Mouse (Mus musculus) MEL (cell line): Measurements from ENCODE around the gene Cobll1. TPM values are rescaled to one million over a fixed set of nuclear protein-coding genes. Genes with fewer than 3 reads are reported as not detected.

Source experiments
- DNase-seq: peaks from one replicate; pipeline ENCODE4 v3.0.0; 2011; ENCODE audit warnings: low read depth, low spot score
- H3K27ac ChIP-seq: 2 replicates; pipeline ENCODE4 v1.5.1; 2012; ENCODE audit warnings: low read depth, mild to moderate bottlenecking, control low read depth, low read length, moderate library complexity; ENCODE audit not compliant: control insufficient read depth
- H3K27me3 ChIP-seq, 2 experiments: fragments of 150-350 bp in 1 of 2; sonication (generic) in 1 of 2; 2 replicates each; pipeline ENCODE4 v1.6.1; 2012; ENCODE audit warnings: low read length in 2 of 2, mild to moderate bottlenecking in 2 of 2, improper control_type of control experiment in 1 of 2, moderate library complexity in 1 of 2; ENCODE audit not compliant: insufficient read depth in 2 of 2, control insufficient read depth in 1 of 2
- H3K36me3 ChIP-seq, 2 experiments: 2 replicates each; pipeline ENCODE4 v1.6.1; 2012 to 2014; ENCODE audit warnings: low read length in 2 of 2, improper control_type of control experiment in 1 of 2, inconsistent platforms in 1 of 2, mild to moderate bottlenecking in 1 of 2; ENCODE audit not compliant: insufficient read depth in 2 of 2, control insufficient read depth in 1 of 2
- H3K4me1 ChIP-seq, 2 experiments: fragments of 150-350 bp in 1 of 2; sonication (generic) in 1 of 2; 2 replicates each; pipeline ENCODE4 v1.6.1; 2012; ENCODE audit warnings: low read length in 2 of 2, improper control_type of control experiment in 1 of 2, mild to moderate bottlenecking in 1 of 2; ENCODE audit not compliant: insufficient read depth in 2 of 2, control insufficient read depth in 1 of 2
- H3K4me3 ChIP-seq, 2 experiments: fragments of 150-350 bp in 1 of 2; sonication (generic) in 1 of 2; 2 replicates each; pipeline ENCODE4 v1.5.1; 2012; ENCODE audit warnings: low read depth in 2 of 2, low read length in 2 of 2, mild to moderate bottlenecking in 2 of 2, moderate library complexity in 2 of 2, control low read depth in 1 of 2, improper control_type of control experiment in 1 of 2; ENCODE audit not compliant: control insufficient read depth in 1 of 2, insufficient read depth in 1 of 2
- H3K79me2 ChIP-seq: 2 replicates; pipeline ENCODE4 v1.6.1; 2012; ENCODE audit warnings: mild to moderate bottlenecking, low read length, moderate library complexity; ENCODE audit not compliant: control insufficient read depth, poor library complexity, insufficient read depth
- H3K9ac ChIP-seq: 2 replicates; pipeline ENCODE4 v1.6.1; 2012; ENCODE audit warnings: low read depth, mild to moderate bottlenecking, control low read depth, low read length, moderate library complexity; ENCODE audit not compliant: control insufficient read depth, poor library complexity, severe bottlenecking
- H3K9me3 ChIP-seq: fragments of 150-350 bp; sonication (generic); replicated peaks from 2 replicates; pipeline ENCODE4 v1.6.1; 2012; ENCODE audit warnings: mild to moderate bottlenecking, low read length, improper control_type of control experiment, moderate library complexity; ENCODE audit not compliant: insufficient read depth
- BHLHE40 ChIP-seq: IDR thresholded peaks from 2 replicates; pipeline ENCODE4 v1.6.1; 2012; ENCODE audit warnings: low read depth, mild to moderate bottlenecking, inconsistent platforms, low read length, improper control_type of control experiment, borderline replicate concordance
- CHD1 ChIP-seq: IDR thresholded peaks from 2 replicates; pipeline ENCODE4 v1.6.1; 2012; ENCODE audit warnings: low read depth, mild to moderate bottlenecking, inconsistent platforms, low read length, improper control_type of control experiment
- CHD2 ChIP-seq: IDR thresholded peaks from 2 replicates; pipeline ENCODE4 v1.6.1; 2011; ENCODE audit warnings: low read length, improper control_type of control experiment
- CTCF ChIP-seq, 3 experiments: IDR thresholded peaks in 2 of 3; conservative IDR thresholded peaks in 1 of 3; 2 replicates each; pipeline ENCODE4 v1.5.1; 2011 to 2012; ENCODE audit warnings: low read length in 3 of 3, low read depth in 2 of 3, mild to moderate bottlenecking in 2 of 3, improper control_type of control experiment in 1 of 3, inconsistent platforms in 1 of 3, mixed read lengths in 1 of 3, moderate library complexity in 1 of 3; ENCODE audit not compliant: control insufficient read depth in 1 of 3, insufficient read depth in 1 of 3, poor library complexity in 1 of 3, severe bottlenecking in 1 of 3
- GABPA ChIP-seq: IDR thresholded peaks from 2 replicates; pipeline ENCODE4 v1.6.1; 2012; ENCODE audit warnings: low read depth, mild to moderate bottlenecking, inconsistent platforms, low read length, improper control_type of control experiment, moderate library complexity
- GATA1 ChIP-seq: IDR thresholded peaks from 2 replicates; pipeline ENCODE4 v1.6.1; 2011; ENCODE audit warnings: low read depth, low read length, improper control_type of control experiment
- JUND ChIP-seq: IDR thresholded peaks from 2 replicates; pipeline ENCODE4 v1.6.1; 2011; ENCODE audit warnings: low read depth, mild to moderate bottlenecking, improper control_type of control experiment, low read length
- MEF2A ChIP-seq: IDR thresholded peaks from 2 replicates; pipeline ENCODE4 v1.6.1; 2014; ENCODE audit warnings: low read depth, mild to moderate bottlenecking, inconsistent platforms, low read length, improper control_type of control experiment; ENCODE audit not compliant: poor library complexity, insufficient replicate concordance, severe bottlenecking; ENCODE audit errors: extremely low read depth
- MYB ChIP-seq: IDR thresholded peaks from 2 replicates; pipeline ENCODE4 v1.6.1; 2011; ENCODE audit warnings: mild to moderate bottlenecking, low read depth, low read length, improper control_type of control experiment
- POLR2AphosphoS2 ChIP-seq: IDR thresholded peaks from 2 replicates; pipeline ENCODE4 v1.6.1; 2011; ENCODE audit warnings: low read length, improper control_type of control experiment
- RAD21 ChIP-seq: IDR thresholded peaks from 2 replicates; pipeline ENCODE4 v1.6.1; 2011; ENCODE audit warnings: mild to moderate bottlenecking, low read depth, low read length, improper control_type of control experiment
- TBP ChIP-seq: IDR thresholded peaks from 2 replicates; pipeline ENCODE4 v1.8.0; 2011; ENCODE audit warnings: low read depth, low read length, improper control_type of control experiment
- USF1 ChIP-seq: IDR thresholded peaks from 2 replicates; pipeline ENCODE4 v1.6.1; 2014; ENCODE audit warnings: low read depth, mild to moderate bottlenecking, inconsistent platforms, low read length, improper control_type of control experiment, moderate library complexity
- USF2 ChIP-seq, 2 experiments: IDR thresholded peaks; 2 replicates each; pipeline ENCODE4 v1.6.1; 2011 to 2012; ENCODE audit warnings: improper control_type of control experiment in 2 of 2, low read length in 2 of 2, borderline replicate concordance in 1 of 2, inconsistent platforms in 1 of 2, low read depth in 1 of 2, mild to moderate bottlenecking in 1 of 2; ENCODE audit not compliant: insufficient read depth in 1 of 2
- ZKSCAN1 ChIP-seq: IDR thresholded peaks from 2 replicates; pipeline ENCODE4 v1.6.1; 2012; ENCODE audit warnings: low read depth, mild to moderate bottlenecking, inconsistent platforms, low read length, improper control_type of control experiment, moderate library complexity
- ZMIZ1 ChIP-seq: IDR thresholded peaks from 2 replicates; pipeline ENCODE4 v1.6.1; 2012; ENCODE audit warnings: low read depth, mild to moderate bottlenecking, inconsistent platforms, low read length, improper control_type of control experiment, moderate library complexity
- polyA plus RNA-seq, 2 experiments: library from polyadenylated mRNA; stranded (reverse) in 1 of 2; unstranded in 1 of 2; fragments of >175 nt in 1 of 2; fragments of >200 nt in 1 of 2; gene quantifications; 2 replicates each; pipeline versions ENCODE4 v1.2.1 to v1.2.4; 2012; ENCODE audit warnings: low replicate concordance in 2 of 2, low read depth in 1 of 2; ENCODE audit not compliant: insufficient read length in 2 of 2, insufficient read depth in 1 of 2, missing spikeins in 1 of 2
- total RNA-seq: library from RNA; depleted of rRNA; stranded (reverse); fragments of 300-350 nt; gene quantifications from 2 replicates; pipeline ENCODE4 v1.2.3, GENCODE M21; 2012

Cobll1 gene
- total and polyA plus RNA-seq, 3 experiments, result not detected

DNA sequence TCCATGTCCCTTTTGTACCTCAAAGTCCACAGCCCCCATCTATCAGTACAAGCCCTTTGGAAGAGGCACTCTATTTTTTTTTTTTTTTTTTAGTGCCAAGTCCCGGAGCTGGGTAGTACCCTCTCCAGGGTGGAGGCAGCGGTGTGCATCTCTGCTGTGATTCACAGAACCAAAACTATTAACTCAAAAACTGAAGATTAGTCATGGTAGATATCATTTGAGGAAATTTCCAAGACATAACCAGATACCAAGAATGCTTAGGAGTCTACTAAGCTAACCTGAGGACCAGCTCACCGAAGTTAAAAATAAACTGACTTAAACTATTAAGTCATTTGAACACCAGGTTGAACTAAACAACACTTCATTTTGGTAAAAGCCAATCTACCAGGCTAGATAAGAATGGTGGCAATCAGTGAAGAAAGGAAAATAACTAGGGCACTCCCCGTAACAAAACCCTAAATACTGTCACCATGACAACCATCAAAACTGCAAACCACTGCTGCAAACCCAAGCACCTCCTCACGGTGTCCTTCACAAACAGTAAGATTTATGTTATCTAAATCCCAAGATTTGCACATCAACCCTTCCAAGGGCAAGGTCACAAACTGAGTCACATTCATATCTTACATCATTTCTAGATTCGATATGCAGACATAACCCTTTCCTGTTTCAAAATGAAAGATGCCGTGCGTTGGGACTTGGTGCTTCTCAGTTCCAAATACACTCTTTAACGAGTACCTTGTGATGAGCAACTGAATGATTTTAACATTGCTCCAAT is 43.8 kb downstream of the Cobll1 start:
- H3K27me3 ChIP-seq, result no peaks in the 10 kb centered on the region
- no peaks in the 10 kb centered on the region for H3K36me3 ChIP-seq
- no peak overlapping the region for H3K27ac ChIP-seq
- H3K79me2 ChIP-seq, result no peaks in the 10 kb centered on the region
- no peak for DNase-seq
- H3K4me3 ChIP-seq, result no peak overlapping the region
- TF ChIP-seq MEF2A (no peak), GABPA (no peak), BHLHE40 (no peak), USF2 (IDR thresholded peaks at IDR 0.05; ENCODE audit: borderline replicate concordance in 1 of 2, insufficient read depth in 1 of 2, low read depth in 1 of 2, low read length in 2 of 2) (no peak), CHD1 (no peak), USF1 (no peak), TBP (no peak), RAD21 (no peak), POLR2AphosphoS2 (no peak), ZKSCAN1 (no peak), JUND (no peak), GATA1 (no peak), MYB (no peak), ZMIZ1 (no peak)
- H3K9ac ChIP-seq, result no peak overlapping the region
- no peaks in the 10 kb centered on the region for H3K9me3 ChIP-seq
- no peaks in the 10 kb centered on the region for H3K4me1 ChIP-seq

DNA sequence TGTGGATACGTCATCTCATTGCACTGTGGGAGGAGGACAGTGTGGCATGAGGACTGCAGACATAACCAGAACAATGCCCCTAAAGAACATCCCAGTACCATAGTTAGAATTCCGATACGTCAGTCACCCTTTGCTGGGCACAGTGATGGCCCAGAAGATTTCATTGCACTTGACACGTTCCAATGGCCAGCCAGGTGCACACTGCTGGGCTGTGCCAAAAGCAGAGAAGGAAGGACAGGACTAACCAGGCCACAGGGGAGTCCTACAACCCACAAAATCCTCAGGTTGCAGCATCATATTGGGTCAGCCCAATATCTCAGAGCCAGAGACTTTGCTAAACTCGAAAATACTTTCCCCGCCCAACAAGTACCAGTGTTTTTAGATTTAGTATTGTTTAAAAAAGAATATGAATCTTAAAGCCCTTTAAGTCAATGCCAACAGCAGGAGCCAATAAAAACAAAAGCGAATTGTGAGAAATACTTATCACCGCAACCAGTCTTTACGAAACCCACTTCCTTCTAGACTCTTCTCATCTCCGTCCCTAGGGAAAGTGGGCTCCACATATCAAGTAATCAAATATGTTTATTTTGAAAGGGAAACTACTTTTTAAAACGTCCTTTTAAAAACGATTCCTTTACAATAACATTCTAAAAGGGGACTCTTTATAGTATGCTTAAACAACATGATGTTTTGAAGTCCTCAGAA is 46.0 kb downstream of the Cobll1 start:
- Histone ChIP-seq H3K9me3 (no peaks in the 10 kb centered on the region), H3K27ac (no peak overlapping the region), H3K9ac (no peak overlapping the region), H3K79me2 (no peaks in the 10 kb centered on the region), H3K4me3 (no peak overlapping the region), H3K27me3 (no peaks in the 10 kb centered on the region), H3K36me3 (no peaks in the 10 kb centered on the region), H3K4me1 (no peaks in the 10 kb centered on the region)
- TF ChIP-seq CHD2 (no peak), CTCF (IDR thresholded peaks at IDR 0.05 in 2 of 3, conservative IDR thresholded peaks at IDR 0.05 in 1 of 3; ENCODE audit: control insufficient read depth in 1 of 3, insufficient read depth in 1 of 3, low read depth in 2 of 3, low read length in 3 of 3, poor library complexity in 1 of 3, severe bottlenecking in 1 of 3) (no peak), JUND (no peak)
- no peak for DNase-seq
